Mouse (Mus musculus): ENCODE results near the gene Usp47. TPM values are rescaled to one million over a fixed set of nuclear protein-coding genes. Genes with fewer than 3 reads are reported as not detected.

The Usp47 gene
- polyA plus RNA-seq, 1 experiment from 2014 or later: 34.6 TPM

DNA sequence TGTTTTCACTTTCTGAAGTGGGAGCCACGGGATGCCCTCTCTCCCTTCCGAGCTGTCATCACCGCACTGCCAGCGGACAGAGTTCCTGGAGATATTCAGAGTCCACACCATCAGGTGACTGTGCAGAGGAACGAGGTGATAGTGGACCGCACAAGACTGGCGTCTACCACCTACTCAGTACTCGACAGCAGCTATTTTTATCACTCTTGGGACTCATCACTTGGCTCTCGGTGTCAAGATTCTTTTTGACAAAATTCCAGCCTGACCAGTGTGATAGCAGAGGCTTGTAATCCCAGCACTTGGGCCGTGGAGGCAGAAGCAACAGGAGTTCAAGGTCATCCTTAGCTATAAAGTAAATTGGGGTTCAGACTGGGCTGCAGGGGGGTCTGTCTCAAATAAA is 125.8 kb downstream of the Usp47 start:
- no peak for DNase-seq (ENCODE audit: low spot score)

- DNase-seq (ENCODE audit: low spot score): no peak
Measured at GRCm38 (mm10) chr7:112154445-112154844, 131.1 kb downstream of the Usp47 start.

GRCm38 (mm10) chr7:112155194-112155593 is 131.9 kb downstream of the Usp47 start:
- DNase-seq (ENCODE audit: low spot score): no peak

DNA sequence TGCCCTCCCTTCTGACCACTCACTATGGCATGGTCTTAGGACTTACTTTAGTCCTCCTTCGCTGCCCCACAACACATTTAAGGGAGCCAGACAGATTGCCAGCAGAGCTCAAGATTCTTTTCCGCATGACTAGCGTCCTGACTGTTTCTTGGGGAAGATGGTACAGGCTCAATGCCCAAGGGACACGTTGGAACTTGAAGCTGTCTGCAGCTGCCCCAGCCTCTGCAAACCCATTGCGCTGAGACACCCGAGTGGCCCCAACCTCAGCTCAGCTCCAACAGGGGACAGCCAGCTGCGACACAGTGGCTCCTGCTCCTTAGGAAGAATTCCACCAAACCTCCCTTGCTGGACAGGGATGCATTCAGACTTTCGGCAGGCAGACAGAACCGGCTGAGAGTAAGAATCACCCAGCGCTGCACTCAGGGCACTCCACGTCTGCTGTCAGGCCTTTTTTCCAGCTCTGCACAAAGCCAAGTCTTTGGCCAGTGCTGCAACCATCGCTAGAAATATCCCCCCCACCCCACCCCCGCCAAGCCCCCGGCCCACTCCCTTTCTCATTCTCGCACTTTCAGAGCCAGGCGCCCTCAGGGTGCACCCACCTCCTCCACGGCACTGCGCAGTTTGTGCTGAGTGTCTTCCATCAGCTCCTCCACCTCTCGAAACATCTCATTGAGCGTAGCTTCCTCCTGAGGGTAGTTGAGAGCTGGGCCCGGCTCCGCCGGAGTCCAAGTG is 134.4 kb downstream of the Usp47 start:
- DNase-seq (ENCODE audit: low spot score): no peak

GRCm38 (mm10) chr7:112158316-112158741 is 135.0 kb downstream of the Usp47 start:
- DNase-seq (ENCODE audit: low spot score): no peak

GRCm38 (mm10) chr7:112158942-112159341 is 135.6 kb downstream of the Usp47 start, which contains the start of gene Dkk3:
Dkk3 (minus strand) TSS chr7:112159057.
- DNase-seq (ENCODE audit: low spot score): no peak

DNA sequence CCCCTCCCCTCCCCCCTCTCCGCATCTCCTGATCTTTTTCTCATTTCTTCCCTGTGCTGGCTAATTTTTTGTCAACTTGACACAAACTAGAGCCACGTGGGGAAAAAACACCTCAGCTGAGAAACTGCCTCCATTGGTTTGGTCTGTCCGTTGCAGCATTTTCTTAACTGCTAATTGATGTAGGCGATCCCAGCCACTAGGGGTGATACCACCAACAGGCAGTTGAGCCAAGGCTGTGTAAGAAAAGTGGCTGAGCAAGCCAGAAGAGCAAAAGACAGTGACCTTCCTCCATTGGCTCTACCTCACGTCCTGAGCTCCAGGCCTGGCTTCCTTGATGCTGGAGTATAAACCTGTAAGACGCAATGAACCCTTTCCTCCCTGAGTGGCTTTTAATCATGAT is 136.5 kb downstream of the Usp47 start:
- DNase-seq (ENCODE audit: low spot score): no peak

Other genes with a start within 250 kb of the Usp47 start
- gene Galnt18, start 243.5 kb upstream of the Usp47 start, polyA plus RNA-seq (2015; fragmentation: Nextera tagmentation; extraction: Ambion mirVana): 13.4 and 13.9 TPM in 2 replicates
- 2.6 and 3.0 TPM in 2 replicates for gene Dkk3, start 135.6 kb downstream of the Usp47 start, polyA plus RNA-seq (2015; fragmentation: Nextera tagmentation; extraction: Ambion mirVana)
- gene Mical2, start 202.4 kb downstream of the Usp47 start, polyA plus RNA-seq (2015; fragmentation: Nextera tagmentation; extraction: Ambion mirVana): 0.51 and 0.85 TPM in 2 replicates

All from thymus, postnatal 0 days (tissue).